Mouse (Mus musculus) embryonic fibroblast, embryonic 13.5 days (primary cell): ENCODE data around the gene Wscd2.
A peak's percentile ranks its signal among the peaks of the same experiment; 100 is the strongest.

Experiments used
- CTCF ChIP-seq: IDR thresholded peaks from 2 replicates; pipeline ENCODE4 v1.5.1; 2011; ENCODE audit warnings: mild to moderate bottlenecking, control low read depth, low read length, moderate library complexity, borderline replicate concordance; ENCODE audit not compliant: insufficient read depth
- POLR2A ChIP-seq: IDR thresholded peaks from 2 replicates; pipeline ENCODE4 v1.6.1; 2011; ENCODE audit warnings: low read depth, mild to moderate bottlenecking, control low read depth, low read length, moderate library complexity

DNA sequence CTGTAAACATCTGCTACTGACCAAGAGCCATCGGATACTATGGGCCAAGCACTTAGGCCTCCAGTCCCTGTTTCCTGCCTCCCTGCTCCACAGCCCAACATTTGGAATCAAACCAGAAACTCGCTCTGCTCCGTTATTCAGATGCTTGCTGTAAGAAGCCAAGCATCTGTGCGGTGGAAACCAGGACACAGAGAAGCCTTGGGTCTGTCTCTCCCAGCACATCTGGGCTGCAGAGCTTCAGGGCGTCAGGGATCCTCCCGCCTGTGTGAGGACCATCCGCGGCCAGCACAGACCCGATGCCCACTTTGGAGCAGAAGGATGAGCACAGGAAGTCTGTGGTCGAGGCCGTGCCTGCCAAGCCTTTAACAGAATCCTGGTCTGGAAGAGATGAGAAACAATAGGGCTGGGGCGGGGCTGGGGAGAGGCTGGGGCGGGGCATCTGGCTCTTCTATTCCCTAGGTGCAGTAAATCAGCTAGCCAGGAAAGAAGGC lies 117.9 kb downstream of the Wscd2 start:
- TF ChIP-seq POLR2A (peak; percentile 54; the same call in 1 of the 2 replicates), CTCF (no peak)
